Mouse (Mus musculus): ENCODE results near the gene Hdac2.

Hdac2 gene

DNA sequence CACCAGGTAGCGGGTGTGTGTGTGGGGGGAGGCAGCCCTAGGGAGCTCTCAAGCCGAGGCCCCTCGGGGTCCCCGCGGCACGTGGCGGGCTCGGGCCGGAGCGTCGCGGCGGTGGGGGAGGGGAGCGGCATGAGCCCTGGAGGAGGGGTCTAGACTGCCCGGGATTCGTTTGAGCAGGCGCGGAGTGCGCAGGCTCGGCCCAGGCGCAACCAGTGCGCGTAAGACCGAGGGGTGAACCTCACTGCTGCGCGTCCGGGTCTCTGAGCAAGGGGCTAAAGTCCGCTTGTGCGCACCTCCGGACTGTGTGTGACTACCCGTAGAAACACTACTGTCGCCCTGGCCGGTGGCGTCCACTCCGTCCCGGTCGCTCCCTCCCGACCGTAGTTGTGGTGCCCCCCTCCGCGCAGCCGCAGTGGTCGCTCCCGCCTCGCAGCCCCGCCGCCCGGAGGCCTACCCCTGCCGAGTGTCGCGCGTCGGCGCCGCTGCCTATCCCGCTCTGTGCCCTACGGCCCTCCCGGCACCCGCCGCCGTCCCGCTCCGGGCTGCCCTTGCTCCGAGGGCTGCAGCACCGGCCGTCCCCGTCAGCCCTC, at the start of gene Hdac2:
Gene Hdac2, plus strand, starts transcription at position 459 of the 590 bp plus-strand sequence.
- DNase-seq (ENCODE audit: extremely low read depth, low read depth): peak; percentile 49

GRCm38 (mm10) chr10:36928212-36928611, 46.1 kb upstream of the Hdac2 start:
- DNase-seq (ENCODE audit: extremely low read depth, low read depth): no peak

DNA sequence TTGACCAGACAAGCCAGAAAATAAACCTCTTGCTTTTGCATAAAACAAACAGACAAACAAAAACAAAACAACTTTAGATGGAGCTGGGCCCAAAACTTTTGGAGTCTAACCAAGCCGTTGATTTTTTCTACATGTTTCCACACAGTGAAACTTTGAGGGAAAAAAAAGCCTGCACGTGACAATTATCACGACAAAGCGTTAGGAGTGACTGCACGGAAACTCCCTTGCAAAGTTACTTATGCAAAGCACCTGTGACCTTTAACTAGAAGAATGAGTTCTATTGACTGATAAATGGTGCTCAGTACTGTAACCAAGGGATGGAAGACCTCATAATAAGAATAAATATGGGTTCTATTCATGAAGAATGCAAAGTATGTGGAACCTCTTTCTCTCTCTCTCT, 38.5 kb upstream of the Hdac2 start:
- DNase-seq (ENCODE audit: extremely low read depth, low read depth): no peak

- DNase-seq (ENCODE audit: extremely low read depth, low read depth): no peak
These were observed 38.1 kb upstream of the Hdac2 start for GRCm38 (mm10) chr10:36936271-36936670.

- no peak for DNase-seq (ENCODE audit: extremely low read depth, low read depth)
These were observed 22.6 kb upstream of the Hdac2 start for GRCm38 (mm10) chr10:36951742-36952141.

DNA sequence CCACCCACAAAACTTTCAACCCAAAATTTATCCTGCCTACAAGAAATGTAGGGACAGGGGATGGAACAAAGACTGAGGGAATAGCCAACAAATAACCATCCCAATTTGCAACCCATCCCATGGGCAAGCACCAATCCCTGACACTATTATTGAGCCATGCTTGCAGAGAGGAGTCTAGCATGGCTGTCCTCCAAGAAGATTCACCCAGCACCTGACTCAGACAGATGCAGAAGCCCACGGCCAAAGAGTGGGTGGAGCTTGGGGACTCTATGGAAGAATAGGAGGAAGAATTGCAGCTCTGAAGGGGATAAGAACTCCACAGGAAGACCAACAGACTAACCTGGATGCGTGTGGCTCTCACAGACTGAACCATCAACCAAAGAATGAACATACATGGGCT, 21.7 kb upstream of the Hdac2 start:
- DNase-seq (ENCODE audit: extremely low read depth, low read depth): no peak

DNA sequence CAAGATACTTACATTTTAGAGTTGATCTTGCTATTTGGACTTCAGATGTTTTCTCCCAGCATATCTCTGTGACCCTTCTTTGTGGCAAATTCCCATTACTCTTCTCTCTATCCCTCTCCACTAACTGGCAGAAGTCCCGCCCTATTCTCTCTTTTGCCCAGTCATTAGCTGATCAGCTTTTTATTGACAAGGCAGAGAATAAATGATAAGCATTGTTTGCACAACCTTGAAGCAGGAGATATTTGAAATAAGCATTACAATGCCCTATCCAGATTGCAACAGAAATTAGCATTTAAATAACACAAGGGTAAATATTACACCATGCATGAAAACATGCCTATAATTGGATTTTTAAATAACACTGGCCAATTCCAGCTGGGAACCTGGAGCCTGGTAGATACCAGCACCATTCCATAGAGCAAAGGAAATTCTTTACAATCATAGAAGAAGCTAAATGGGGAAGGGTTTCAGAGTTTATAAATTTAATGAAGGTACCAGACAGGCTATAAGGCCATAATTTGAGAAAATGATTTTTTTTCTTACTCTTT, 14.7 kb upstream of the Hdac2 start:
- DNase-seq (ENCODE audit: extremely low read depth, low read depth): no peak

DNA sequence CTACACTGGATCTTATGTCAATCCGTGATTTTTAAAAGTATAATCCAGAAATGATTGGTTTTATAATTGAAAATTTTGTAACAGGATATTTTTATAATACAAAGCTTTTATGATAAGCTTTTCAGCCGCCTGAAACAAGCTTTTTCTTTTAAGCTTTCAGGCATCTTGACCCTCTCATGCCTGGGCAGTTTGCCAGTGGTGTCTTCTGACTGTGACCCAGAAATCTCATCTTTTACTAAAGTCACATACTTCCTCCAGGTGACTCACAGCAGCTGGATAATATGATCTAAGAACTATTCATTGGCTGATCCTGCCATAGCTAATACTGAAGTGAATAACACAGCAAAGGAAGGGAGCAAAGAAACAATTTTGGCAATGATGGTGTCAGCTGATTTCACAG, 9.9 kb upstream of the Hdac2 start:
- DNase-seq (ENCODE audit: extremely low read depth, low read depth): no peak

DNA sequence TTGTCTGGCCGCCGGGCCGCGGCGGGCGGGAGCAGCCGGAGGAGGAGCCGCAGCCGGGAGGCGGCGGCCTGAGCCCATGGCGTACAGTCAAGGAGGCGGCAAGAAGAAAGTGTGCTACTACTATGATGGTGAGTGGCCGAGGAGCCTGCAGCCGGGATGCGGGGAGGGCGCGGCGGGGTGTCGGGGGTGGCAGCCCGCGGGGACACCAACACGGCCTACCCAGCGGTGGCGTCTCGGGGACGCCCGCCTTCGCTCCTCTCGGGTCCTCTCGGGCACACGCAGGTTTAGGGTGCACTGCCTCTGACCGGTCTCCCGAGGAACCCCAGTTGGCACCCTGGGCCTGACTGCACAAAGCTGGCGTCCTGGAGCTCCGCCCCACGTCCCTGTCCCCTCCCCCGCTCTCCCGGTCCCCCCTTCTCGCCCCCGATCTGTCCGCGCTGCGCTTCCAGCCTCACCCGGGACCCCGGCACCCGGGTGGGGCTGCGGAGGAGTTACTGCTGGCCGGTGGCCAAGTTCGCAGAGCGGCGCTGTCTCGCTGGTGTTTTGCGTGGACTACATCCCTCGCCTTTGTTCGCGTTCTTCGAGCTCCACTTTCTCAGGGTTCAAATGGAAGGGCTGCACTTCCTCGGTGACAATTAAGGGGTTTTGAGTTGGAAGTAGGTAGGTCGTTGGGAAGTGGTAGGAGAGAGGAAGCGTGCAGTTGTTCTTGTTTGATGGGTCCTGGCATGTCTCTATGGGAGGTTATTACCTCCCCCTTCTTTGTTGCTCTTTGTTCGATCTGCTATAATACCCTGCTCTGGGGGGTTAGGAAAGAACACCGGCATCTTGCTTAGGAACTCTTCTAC, 554 bp downstream of the Hdac2 start:
- DNase-seq (ENCODE audit: extremely low read depth, low read depth): peak; percentile 32

- no peak for DNase-seq (ENCODE audit: extremely low read depth, low read depth)
These were observed 7.5 kb downstream of the Hdac2 start for GRCm38 (mm10) chr10:36981866-36982265.

GRCm38 (mm10) chr10:36992149-36992548, 17.8 kb downstream of the Hdac2 start:
- no peak for DNase-seq (ENCODE audit: extremely low read depth, low read depth)

GRCm38 (mm10) chr10:37000839-37001238, 26.5 kb downstream of the Hdac2 start:
- DNase-seq (ENCODE audit: extremely low read depth, low read depth): no peak

DNA sequence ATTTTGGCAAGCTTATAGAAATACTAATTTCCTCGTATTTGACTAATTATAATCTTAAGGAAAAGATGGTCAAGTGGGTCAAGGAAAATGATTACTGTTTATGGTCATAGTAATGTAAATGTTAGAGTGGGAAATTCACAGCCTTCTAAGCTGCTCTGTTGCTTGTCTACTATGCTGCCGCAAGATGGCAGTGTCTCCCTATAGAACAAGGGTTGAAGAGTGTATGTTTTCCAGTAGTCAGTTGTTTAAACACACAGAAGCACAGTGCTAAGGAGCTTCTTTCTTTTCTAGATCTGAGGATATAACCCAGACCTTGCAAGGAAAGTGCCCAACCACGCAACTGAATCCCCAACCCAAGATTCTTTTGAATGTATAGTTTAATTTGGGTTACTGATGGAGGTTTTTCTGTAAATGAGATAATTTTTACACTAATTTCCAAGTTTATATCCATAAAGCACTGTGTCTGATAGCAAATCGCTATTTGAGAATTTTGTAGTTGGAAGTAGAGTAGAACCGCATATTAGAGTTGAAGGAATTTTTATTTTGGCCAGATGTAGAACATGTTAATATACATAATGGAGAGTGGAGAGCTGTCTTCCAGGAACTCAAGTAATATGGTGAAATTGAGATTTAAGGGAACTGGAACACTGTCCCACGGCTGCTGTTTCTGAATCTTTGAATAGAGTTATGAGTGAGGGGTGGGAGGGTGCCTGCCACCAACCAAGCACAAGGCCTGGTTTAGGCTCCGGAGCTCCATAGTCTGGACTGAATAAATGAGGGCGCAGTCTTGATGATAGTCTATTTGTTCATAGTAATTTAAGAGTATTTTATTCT, 40.1 kb downstream of the Hdac2 start:
- DNase-seq (ENCODE audit: extremely low read depth, low read depth): peak; percentile 54

- DNase-seq (ENCODE audit: extremely low read depth, low read depth): no peak
These were observed 41.4 kb downstream of the Hdac2 start for GRCm38 (mm10) chr10:37015729-37016128.

- no peak for DNase-seq (ENCODE audit: extremely low read depth, low read depth)
These were observed 41.9 kb downstream of the Hdac2 start for GRCm38 (mm10) chr10:37016200-37016599.

GRCm38 (mm10) chr10:37024301-37024700, 50.0 kb downstream of the Hdac2 start:
- no peak for DNase-seq (ENCODE audit: extremely low read depth, low read depth)

- DNase-seq (ENCODE audit: extremely low read depth, low read depth): no peak
These were observed 54.3 kb downstream of the Hdac2 start for GRCm38 (mm10) chr10:37028651-37029050.

GRCm38 (mm10) chr10:37035090-37035497, 60.8 kb downstream of the Hdac2 start:
- DNase-seq (ENCODE audit: extremely low read depth, low read depth): no peak

- no peak for DNase-seq (ENCODE audit: extremely low read depth, low read depth)
These were observed 73.3 kb downstream of the Hdac2 start for GRCm38 (mm10) chr10:37047661-37048098.
